Mouse (Mus musculus): ENCODE measurements around the gene Fbxl15.

DNA sequence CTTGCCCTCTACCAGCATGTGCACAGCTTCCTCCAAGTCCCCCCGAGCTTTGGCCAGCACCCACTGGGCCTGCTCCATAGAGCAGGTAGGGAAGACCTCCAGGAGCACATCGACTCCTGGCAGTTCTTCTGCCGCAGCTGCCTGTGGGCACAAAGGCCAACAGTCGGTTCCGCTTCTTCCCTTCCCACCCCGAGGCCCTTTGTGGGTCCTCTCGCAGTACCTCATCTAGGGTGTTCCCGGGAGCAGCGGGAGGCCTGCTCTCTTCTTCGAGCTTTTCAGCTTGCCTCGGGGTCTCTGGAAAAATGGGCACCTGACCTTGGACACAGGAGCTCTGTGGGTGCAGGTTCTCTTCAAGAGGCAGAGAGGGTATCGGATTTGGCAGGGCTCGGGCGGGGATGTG lies 3.3 kb downstream of the Fbxl15 start:
- TF ChIP-seq GATA1 (IDR thresholded peaks at IDR 0.05; ENCODE audit: low read length): no peak
- no peak for TF ChIP-seq TAL1 (IDR thresholded peaks at IDR 0.05; ENCODE audit: low read length)

Measured in erythroblast, embryonic 14.5 days (primary cell).